ENCODE assay signal across 9 mouse cellular contexts in the genomic region with DNA sequence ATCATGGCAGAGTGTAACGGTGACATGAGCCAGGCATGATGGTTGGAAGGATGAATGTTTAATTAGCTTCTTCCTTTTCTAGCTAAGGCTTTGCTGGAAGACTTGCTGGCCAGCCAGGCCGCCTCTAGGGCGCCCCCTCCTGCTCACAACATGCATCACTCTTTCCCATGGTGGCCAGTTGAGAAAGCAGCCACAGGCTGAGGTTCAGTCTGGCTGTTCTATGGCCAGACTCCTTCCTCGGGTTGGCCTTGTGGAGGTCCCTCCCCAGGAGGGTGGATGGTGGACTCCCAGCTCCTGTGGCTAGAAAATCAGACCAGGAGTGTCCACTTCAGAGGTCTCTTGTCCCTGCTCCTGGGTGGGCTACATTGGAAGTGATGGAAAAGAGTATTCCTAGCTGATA. TPM values are rescaled to one million over a fixed set of nuclear protein-coding genes. Genes with fewer than 3 reads are reported as not detected.
DNase-seq lines count a peak whose midpoint lies in the region; ATAC-seq and TF ChIP-seq lines count a peak whose summit lies in the region.
"Had no signal": no experiment of that assay in that cellular context is flagged by ENCODE, and none has a peak within 500 bp of the region (broad histone marks: within the 10 kb centered on the region; RNA-seq: fewer than 3 reads in every experiment).

No protein-coding gene starts in this region.

- H3K4me1 ChIP-seq in lung, postnatal 0 days (ENCODE audit: insufficient read depth, low read depth, low read length) = 0 out of 2 replicates have a peak, but pooled peaks cover 7% of the 10 kb centered on the region

- H3K4me3 ChIP-seq in lung, postnatal 0 days (ENCODE audit: low read depth, low read length) = no peak overlapping the region
- H3K4me3 ChIP-seq: heart, embryonic 13.5 days had no signal

- peak; percentile 39 for DNase-seq in CD4-positive helper T cell, adult 2 months (ENCODE audit: low read depth, low spot score)
- peak; percentile 74 for DNase-seq in adipocyte (ENCODE audit: low spot score)
- DNase-seq in embryo, embryonic 10.5 days (ENCODE audit: low spot score) = peak; percentile 81
- peak; percentile 64 to 75 for DNase-seq in gastrocnemius, postnatal 4 days (ENCODE audit: low spot score in 2 of 2)
- peak; percentile 91 to 92 for DNase-seq in kidney, postnatal 4 days
- peak; percentile 75 for DNase-seq in lung, postnatal 0 days (ENCODE audit: low spot score)
- peak; percentile 80 for DNase-seq in retina, postnatal 1 day
- DNase-seq in urinary bladder, adult 2 months (ENCODE audit: low spot score) = peak; percentile 68

- no peak for TF ChIP-seq EP300 in lung, postnatal 0 days (IDR thresholded peaks at IDR 0.05)

- H3K27me3 ChIP-seq in lung, postnatal 0 days (replicated peaks; ENCODE audit: insufficient read depth, low read length) = no peaks in the 10 kb centered on the region
- H3K27me3 ChIP-seq: heart, embryonic 13.5 days had no signal

- no peaks in the 10 kb centered on the region for H3K9me3 ChIP-seq in lung, postnatal 0 days (ENCODE audit: low read length)
- H3K9me3 ChIP-seq: heart, embryonic 13.5 days had no signal

- 9% methylated on average over 4 of the region's 4 CpGs for WGBS in lung, postnatal 0 days

- no peak overlapping the region for H3K4me2 ChIP-seq in lung, postnatal 0 days (replicated peaks; ENCODE audit: low read depth, low read length)
- H3K4me2 ChIP-seq: heart, embryonic 13.5 days had no signal

- TF ChIP-seq CTCF in lung, postnatal 0 days (IDR thresholded peaks at IDR 0.05) = peak; percentile 93

- no peak overlapping the region for H3K27ac ChIP-seq in lung, postnatal 0 days (ENCODE audit: low read length)
- H3K27ac ChIP-seq: heart, embryonic 13.5 days had no signal

- no peaks in the 10 kb centered on the region for H3K36me3 ChIP-seq in lung, postnatal 0 days (ENCODE audit: insufficient read depth, low read length)
- H3K36me3 ChIP-seq: heart, embryonic 13.5 days had no signal

- ATAC-seq in lung, postnatal 0 days = peak; percentile 28

- H3K9ac ChIP-seq in lung, postnatal 0 days (replicated peaks; ENCODE audit: low read depth) = no peak overlapping the region
- H3K9ac ChIP-seq: heart, embryonic 13.5 days had no signal

RNA-seq across cellular contexts. Expression of a gene that starts 2.8 kb away (rescaled TPM):
- not detected for total RNA-seq in gastrocnemius, postnatal 4 days (2021)
- polyA plus RNA-seq in lung, postnatal 0 days (2015; fragmentation: Nextera tagmentation; extraction: Ambion mirVana) = 0.26 and 1.2 TPM in 2 replicates
- 1.7 and 1.9 TPM in 2 replicates for polyA plus RNA-seq in urinary bladder, adult 2 months (2012; rRNA removed)

RNA-seq across cellular contexts. Expression of a gene that starts 14.8 kb away (rescaled TPM):
- total RNA-seq in gastrocnemius, postnatal 4 days (2021) = not detected
- 15.2 and 19.2 TPM in 2 replicates for polyA plus RNA-seq in lung, postnatal 0 days (2015; fragmentation: Nextera tagmentation; extraction: Ambion mirVana)
- polyA plus RNA-seq in urinary bladder, adult 2 months (2012; rRNA removed) = not detected in 2 replicates
- polyA plus RNA-seq: heart, embryonic 13.5 days had no signal

RNA-seq across cellular contexts. Expression of a gene that starts 43.5 kb away (rescaled TPM):
- not detected for total RNA-seq in gastrocnemius, postnatal 4 days (2021)
- polyA plus RNA-seq in lung, postnatal 0 days (2015; fragmentation: Nextera tagmentation; extraction: Ambion mirVana) = 0.61 and 1.3 TPM in 2 replicates
- 0.07 and 0.22 TPM in 2 replicates for polyA plus RNA-seq in urinary bladder, adult 2 months (2012; rRNA removed)

RNA-seq across cellular contexts. Expression of a gene that starts 56.5 kb away (rescaled TPM):
- total RNA-seq in gastrocnemius, postnatal 4 days (2021) = under 1 TPM; 0.42 to 0.60 TPM
- polyA plus RNA-seq in lung, postnatal 0 days (2015; fragmentation: Nextera tagmentation; extraction: Ambion mirVana) = 0.77 and 0.81 TPM in 2 replicates
- 1.2 and 1.8 TPM in 2 replicates for polyA plus RNA-seq in urinary bladder, adult 2 months (2012; rRNA removed)

Comparison
In these comparisons a context has a peak if more than half of its experiments do, and no peak if none do; other contexts are left out.
1. DNase-seq: peak in every context shown above with its lines; median percentile 92 in kidney, postnatal 4 days; 81 in embryo, embryonic 10.5 days; 80 in retina, postnatal 1 day; 75 in lung, postnatal 0 days; 74 in adipocyte; 70 in gastrocnemius, postnatal 4 days; 68 in urinary bladder, adult 2 months; 39 in CD4-positive helper T cell, adult 2 months.
2. RNA of a gene that starts 14.8 kb away (polyA plus RNA-seq): 15.2 to 19.2 TPM in lung, postnatal 0 days; not detected in urinary bladder, adult 2 months; every median in the first group is over 10 times any median in the second.